Mouse (Mus musculus): ENCODE results near the gene Nav1. TPM values are rescaled to one million over a fixed set of nuclear protein-coding genes. Genes with fewer than 3 reads are reported as not detected.
A peak's percentile ranks its signal among the peaks of the same experiment; 100 is the strongest.

Gene Nav1
- total RNA-seq, 2 experiments from 2014 or later: 33.0 to 36.0 TPM

DNA sequence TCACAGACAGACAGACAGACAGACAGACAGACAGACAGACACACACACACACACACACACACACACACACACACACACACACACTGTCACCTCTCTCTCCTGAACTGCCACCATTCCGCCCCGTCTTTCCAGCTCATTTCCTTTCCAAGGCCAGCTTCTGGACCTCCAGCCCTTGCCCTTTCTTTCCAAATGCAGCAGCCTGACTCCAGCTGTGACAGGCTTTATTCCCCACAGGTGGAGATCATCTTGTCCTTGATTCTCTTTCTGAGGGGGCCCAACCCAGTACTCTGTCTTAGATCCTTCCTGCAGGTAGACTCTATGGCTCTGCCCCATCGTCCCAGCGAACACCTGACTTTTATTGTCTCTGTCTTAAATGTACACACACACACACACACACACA lies 53.5 kb downstream of the Nav1 start:
- DNase-seq (ENCODE audit: low spot score in 2 of 2): no peak

DNA sequence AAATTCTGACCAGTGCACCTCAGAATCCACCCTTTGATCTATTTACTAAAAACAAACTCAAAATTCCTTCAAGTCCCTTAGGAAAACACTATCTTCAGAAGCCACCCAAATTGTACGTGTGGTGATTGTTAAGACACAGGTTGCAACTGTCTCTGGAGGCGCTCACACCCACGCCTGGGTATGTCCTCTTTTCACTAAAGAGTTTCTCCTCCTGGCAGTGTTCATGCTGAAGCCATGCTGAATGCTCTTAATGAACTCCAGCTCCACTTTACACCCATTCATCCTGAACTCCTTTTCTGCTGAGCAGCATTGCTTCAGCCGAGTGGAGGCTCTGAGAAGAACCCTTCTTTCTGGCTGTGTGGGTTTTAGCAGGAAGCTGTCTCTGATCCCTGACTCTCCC lies 53.9 kb downstream of the Nav1 start:
- DNase-seq (ENCODE audit: low spot score in 2 of 2): no peak

DNA sequence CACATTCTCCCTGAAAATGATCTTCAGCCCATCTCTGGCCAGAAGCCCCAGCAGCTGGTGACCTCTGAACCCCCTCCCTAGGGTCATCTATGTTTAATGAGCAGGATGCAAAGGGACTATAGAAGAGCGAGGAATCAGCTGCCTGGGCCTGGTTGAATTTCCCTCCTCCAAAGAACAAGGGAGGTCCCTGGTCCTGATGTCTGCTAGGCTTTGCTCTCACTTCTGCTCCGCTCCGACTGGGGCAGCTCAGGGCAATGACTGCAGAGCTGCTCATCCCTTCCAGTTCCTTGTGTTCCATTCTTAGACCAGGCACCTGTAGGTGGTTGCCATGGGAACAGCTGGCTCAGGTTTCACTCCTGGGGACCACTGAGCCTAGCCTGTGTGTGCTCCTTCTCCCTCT lies 56.2 kb downstream of the Nav1 start:
- DNase-seq (ENCODE audit: low spot score in 2 of 2): no peak

DNA sequence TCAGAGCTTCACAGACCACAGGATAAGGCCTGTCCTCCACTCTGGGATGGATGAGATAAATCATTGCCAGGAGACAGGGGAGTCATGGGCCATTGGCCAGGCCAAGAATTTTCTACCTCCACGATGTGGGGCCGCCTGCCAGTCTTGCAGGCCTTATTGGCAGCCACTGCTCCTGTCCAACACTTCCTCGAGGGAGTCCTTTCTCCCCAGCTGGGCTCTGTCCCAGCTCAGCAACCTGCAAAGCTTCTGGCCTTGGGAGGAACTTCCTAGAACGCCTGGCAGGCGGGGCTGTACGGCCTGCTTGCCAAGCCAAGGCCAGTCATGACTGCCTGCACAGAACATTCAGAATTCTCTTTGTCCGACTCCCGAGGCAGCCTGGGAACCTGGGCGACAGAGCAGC lies 58.3 kb downstream of the Nav1 start:
- DNase-seq (ENCODE audit: low spot score in 2 of 2): peak in 1 of 2 experiments; percentile 66

DNA sequence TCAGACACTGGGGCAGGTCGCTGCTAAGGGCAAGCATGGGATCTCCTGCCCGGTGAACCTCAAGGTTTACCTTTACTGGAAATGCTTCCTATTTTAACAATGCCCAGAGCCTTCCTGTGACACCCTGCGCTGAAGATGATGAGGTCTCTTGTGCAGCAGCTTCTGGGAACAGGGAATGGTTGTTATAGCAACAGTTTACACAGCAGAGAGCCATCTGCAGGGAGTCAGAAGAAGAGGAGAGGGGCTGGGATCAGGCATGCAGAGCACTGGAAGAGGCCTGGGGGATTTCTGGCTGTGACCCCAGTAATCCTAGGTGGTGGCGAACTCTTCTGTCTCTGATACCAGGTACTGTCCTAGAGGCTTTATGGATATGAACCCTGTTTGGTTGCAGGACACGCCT lies 61.0 kb downstream of the Nav1 start:
- no peak for DNase-seq (ENCODE audit: low spot score in 2 of 2)

DNA sequence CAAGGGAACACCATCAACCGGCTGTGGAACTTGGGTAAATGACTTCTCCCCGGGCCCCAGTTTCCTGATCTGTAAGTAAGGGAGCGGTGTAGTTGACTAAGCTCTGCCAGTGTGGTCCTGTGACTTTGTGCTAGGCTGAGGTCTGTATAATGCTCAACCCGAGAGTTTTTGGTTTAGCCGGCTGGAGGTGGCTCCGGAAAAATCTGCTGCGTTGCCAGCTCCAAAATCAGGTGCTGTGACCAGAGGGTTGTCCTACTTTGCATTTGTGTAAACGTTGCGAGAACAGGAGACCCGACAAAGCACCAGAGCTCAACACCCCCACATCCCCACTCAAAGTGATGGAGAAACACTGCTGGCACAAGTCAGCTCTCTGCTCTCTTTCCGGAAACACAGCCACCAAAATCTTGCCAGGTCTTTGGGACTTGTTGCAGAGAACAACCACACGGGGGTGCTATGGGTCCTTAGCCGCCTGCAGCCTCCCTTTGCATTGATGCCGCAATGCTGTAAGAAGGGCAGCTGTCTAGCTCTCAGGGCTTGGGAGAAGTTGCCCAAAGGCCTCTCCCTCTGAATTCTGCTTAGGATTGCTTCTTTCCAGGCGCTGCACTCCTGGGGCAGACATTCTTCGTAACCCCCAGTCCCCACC lies 62.5 kb downstream of the Nav1 start:
- DNase-seq (ENCODE audit: low spot score in 2 of 2): peak; percentile 78 to 86

DNA sequence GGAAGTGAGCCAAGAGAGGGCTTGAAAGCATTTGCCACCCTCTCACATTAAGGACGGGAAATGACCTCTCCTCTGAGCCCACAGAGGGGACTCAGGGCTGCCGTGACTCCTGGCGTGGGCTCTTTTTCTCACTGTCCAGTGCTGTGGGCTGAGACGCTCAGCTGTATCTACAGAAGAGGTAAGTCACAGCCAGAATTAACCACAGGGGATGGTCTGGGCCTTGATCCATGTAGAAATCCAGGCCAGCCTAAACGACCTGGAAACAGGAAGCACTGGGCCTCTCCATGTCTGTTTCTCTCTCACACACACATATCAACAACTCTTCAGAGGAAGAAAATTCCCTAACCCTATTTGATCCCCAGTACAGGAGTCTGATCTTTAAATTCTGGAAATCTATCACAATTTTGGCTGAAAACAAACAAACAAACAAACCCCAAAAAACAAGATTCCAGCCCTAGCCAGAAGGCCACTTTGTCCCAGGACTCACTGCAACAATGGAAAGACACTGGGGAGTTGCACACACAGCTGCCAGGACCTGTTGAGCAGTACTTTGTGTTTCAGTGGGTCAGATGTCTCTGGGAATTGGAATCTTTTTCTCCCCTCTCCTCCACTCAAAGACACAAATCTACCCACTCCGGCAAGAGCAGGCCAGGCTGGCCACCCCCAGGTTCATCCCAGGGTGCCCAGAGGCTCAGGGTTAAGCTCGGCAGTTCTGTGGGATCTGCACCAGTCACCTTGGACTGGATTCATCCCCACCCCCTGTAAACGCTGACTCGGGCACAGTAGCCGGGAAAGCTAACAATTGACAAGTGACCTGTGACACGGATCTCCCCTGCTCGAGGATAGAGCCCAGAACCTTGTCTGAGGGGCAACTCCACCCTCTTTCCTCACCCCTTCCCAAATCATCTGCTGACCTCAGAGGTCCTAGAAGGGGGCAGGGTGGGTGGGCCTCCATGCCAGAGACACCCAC lies 64.0 kb downstream of the Nav1 start:
- peak in 1 of 2 experiments; percentile 54 for DNase-seq (ENCODE audit: low spot score in 2 of 2)

DNA sequence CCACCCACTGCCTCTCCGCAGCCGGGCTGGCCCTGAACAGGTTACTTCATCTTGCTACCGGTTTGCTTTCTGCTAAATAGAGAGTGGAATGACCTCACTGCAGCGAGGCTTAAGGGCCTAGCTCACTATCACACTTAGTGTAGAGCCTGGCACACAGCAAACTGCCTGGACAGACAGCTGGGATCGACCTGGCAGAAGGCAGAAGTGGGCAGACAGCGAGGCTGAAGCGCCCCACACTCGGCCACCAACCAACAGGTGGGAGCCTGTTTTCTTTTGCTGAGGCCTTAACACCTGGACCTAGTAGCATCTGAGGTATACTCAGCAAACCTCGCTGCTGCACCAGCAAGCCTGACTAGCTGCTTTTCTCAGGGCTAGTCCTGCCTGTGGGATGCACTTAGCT lies 65.0 kb downstream of the Nav1 start:
- no peak for DNase-seq (ENCODE audit: low spot score in 2 of 2)

DNA sequence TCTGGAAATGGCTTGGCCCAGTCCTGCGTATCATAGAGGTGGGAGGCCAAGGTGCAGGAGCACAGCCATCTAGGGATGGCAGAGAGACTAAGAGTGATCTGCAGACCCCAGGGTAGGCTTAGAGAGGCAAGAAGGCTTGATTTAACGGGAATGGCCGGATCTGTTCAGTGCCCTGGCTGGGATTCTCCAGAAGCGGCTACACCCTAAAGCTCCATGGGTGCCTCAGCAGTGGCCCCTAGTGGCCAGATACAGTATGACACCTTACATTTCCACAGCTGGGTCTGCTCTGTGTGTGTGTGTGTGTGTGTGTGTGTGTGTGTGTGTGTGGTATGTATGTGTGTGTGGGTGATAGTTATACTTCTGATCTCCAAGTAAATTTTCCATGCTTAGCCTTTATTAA lies 66.8 kb downstream of the Nav1 start:
- DNase-seq (ENCODE audit: low spot score in 2 of 2): peak; percentile 83 to 90

DNA sequence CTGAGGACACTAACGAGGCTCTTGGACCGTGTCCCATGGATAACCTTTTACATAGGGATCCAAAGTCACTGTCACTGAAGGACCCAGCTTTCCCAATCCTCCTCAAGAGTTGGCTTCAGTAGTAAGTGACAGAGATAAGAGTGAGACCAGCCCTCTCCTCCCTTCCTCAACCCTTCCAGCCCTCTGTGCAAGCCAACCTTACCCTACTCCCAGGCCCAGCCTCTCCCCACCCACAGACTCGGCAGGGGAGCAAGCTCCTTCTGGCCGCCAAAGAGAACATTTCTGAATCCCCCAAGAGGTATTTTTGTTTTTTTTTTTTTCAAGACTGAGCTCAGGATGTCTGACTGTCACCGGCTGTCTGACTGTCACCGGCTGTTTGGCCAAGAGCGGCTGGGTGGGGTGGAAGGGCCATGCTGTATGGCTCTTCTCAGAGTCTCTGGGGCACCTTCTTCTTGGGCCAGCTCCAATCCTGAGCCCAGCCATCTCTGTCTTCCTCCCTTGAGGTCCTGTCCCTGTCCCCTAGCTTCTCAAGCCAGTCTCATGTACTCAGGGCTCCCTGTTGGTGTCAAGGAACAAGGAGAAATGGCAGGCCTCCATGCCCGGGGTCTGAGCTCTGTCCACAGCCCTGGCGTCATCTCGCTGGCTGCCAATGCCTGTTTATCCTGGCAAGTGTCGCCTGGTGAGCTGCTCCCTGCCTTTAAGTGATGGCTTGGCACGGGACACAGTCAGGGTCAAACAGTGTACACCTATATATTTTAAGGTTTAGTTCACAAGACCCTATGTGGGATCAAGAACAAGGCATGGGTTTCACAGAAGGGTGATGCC lies 68.4 kb downstream of the Nav1 start:
- DNase-seq (ENCODE audit: low spot score in 2 of 2): no peak

DNA sequence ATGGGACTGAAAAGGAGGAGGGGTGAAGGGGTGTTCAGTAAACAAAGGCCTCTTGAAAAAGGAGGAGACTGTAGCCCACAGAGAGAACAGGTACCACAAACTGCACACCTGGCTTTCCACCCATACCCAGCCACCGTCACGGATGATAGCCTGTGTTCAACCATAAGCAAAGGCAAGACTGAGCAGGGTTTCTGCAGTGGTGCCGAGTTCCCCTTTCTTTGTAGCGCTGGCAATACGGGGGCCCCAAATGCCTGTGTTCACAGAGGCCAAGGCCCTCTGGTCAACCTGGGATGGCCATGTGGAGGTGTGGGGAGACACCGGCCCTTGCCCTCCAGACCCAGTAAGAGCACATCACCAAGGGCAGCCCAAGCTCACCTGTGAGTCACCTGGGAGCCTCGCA lies 70.3 kb downstream of the Nav1 start:
- DNase-seq (ENCODE audit: low spot score in 2 of 2): no peak

DNA sequence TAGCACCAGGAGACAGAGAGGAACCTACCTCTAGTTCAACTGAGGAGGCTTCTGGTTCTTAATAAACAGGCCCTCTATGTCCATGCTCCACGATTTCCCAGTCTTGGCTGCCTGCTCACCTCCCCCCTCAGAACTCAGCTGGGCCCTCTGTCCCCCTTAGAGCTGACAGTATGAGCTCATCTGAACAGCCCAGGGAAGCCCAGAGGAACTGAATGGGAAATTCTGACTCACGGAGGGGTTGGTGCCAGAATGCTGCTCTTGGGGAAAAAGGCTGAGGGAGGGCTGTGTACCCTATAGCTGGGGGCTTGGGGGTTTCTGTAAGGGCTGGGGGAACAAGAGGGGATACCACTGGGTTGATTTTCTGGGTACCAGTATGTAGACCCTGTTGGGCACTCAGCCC lies 70.8 kb downstream of the Nav1 start:
- DNase-seq (ENCODE audit: low spot score in 2 of 2): no peak

DNA sequence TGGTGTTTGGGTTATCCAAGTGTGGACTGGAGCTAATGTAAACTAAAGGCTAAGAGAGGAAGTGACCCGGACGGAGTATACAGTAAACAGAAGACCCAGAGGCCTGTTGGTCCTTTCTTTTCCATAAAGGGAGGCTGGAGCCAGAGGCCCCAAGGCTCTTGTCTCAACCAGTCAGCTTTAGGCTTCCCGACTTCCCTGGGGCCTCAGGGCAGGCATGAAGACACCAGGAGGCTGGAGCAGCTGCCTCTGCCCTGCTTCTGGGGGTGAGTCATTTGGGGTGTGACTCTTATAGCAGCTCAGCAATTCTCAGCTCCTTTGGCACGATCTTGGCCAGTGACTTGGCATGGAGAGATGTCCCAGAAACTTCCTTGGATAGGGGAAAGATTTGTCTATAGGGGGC lies 71.8 kb downstream of the Nav1 start:
- no peak for DNase-seq (ENCODE audit: low spot score in 2 of 2)

DNA sequence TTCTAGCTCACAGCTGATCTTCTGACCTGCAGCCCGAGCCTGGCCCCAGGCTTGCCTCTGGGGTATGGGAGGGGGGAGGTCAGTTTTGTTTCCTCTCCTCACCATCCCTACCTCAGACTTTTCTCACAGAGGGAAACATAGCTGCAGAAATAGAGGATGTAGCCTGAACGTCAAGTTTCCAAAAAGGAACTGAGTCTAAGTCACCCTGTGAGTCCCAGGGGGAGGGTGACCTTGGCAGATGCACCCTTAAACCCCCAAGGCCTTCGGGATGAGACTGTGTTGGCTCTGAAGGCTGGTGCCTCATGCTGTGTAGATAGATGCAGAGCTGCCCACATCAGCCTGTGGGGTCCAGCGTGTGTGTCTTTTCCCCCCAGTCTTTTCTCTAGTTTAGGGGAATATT lies 72.3 kb downstream of the Nav1 start:
- no peak for DNase-seq (ENCODE audit: low spot score in 2 of 2)

DNA sequence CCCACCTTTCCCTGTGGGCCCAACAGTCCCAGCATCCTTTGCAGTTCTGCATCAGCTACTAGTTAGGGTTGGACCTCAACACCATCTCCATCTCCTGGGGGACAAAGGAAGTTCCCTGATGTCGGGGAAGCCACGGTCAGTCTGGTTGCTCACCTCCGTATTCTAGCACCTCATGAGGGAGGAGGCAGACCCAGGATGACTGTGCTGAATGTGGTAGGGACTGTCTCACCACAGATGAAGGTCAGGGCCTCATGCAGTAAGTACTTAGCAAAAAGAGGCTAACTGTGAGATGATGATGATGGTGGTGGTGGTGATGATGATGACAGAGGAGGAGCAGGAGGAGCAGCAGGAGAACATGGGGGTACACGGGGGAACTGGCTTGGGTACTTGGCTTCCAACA lies 73.0 kb downstream of the Nav1 start:
- DNase-seq (ENCODE audit: low spot score in 2 of 2): no peak

DNA sequence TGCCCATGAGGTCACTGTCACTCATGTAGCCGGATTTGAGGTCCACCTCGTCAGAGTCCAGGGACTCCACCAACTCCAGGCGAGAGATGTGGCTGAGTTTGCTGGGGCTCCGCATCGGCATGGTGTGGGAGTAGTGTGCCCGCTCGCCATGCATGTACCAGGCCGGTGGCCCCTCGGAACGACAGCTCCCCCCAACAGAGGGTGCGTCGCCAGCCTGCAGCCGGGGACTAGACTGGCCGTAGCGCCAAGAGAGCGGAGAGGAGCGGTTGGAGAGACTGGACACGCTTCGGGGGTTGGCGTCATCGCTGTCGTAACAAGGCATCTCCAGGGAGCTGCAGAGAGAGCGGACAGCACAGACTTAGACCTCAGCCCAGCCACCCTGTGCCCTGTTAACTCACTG lies 74.7 kb downstream of the Nav1 start:
- no peak for DNase-seq (ENCODE audit: low spot score in 2 of 2)

DNA sequence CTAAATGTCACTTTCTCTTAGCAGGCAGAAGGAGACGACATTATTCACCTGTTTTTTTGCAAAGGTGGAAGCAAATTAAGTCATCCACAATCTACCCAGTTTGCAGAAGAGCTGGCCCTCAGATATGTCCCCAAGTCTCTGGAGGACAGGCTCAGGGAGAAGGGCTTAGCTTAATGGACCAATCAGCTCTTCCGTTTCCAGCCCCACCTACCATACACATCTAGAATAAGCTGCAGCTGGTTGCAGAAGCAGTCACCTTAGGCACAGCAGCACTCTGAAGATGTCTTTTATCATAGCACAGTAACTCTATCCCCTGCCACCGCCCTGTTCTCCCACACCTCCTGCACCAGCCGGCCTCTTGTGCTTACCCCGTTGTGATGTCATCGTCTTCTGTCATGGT lies 75.1 kb downstream of the Nav1 start:
- DNase-seq (ENCODE audit: low spot score in 2 of 2): no peak

DNA sequence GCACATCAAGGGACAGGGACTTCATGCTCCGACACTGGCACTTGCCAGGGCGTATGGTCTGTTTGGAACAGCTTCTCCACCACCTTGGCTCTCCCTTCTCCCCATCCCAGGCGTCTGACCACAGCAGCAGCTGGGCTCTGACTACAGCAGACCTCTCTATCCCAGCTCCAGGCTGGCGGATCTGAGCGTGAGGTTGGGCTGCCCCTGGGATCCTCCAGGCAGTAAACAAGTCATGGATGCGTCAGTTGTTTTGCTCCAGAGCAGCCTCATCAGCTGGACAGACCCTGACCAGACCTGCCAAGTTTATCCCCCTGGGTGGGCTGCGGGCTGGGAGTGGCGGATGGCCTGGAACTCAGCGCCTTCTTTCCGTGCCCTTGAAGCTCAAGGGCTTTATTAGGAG lies 76.0 kb downstream of the Nav1 start:
- peak; percentile 70 to 86 for DNase-seq (ENCODE audit: low spot score in 2 of 2)

DNA sequence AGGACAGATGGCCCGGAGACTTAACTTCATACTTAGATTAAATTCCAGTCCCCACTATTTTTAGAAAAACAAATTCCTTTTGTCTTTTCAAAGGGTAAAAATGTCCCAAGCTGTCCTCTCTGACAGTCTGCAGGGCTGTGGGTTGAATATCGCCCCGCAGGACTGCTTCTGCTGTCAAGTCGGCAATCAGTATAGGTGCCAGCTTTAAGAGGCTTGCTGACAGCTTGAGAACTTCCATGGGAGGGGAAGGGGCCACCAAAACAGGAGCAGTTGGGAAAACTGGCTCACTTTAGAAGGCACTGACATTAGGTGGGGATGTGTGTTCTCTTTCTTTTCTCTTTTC lies 82.6 kb downstream of the Nav1 start:
- DNase-seq (ENCODE audit: low spot score in 2 of 2): no peak

DNA sequence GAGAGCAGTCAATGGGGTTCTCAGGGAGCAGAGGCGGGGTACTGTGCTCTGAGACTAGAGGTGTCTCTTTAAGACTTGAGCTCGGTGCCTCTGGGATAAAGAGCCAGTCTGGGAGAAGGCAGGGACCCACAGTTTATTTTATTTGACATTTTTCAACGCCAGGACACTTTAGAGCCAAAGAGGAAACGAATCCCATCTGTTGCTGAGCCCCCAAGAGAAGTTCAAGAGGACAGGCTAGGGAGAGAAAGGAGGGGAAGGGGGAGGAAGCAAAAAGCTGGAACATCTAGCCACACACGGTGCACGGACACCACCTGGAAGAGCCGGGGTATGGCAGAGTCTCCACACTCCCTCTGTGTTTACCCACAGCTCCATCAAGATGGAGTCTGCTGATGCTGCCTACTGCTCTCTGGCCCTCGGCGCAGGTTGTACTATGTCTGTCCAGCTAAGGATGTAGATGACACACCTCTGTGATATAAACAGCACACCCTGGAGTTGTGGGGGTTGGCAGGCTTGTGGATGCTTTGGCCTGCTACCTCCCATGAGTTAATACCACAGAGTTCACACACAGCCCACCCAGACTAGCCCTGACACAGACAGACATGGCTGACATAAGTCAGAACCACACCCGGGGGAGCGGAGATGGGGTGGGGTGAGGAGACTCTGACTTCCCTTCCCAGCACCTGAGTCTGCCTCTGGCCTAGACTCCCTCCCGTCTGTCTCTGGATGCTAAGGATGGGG lies 83.1 kb downstream of the Nav1 start:
- DNase-seq (ENCODE audit: low spot score in 2 of 2): no peak

DNA sequence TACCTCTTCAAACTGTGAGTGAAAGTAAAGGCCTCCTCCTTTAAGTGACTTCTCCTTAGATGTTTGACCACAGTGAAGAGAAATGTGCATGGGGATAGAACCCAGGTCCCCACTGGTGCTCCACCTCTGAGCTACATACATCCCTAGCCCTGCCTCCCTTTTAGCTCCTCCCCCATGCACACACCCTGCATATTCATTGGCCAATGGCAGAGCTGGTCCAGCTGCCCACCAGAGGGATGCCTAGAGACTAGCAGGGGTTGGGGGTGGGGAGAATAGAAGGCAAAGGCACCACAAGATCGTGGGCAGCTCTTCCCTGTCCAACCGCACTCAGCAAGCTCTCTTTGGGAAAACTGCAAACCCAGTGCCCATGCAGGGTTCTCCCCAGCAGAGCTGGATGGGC lies 83.8 kb downstream of the Nav1 start:
- no peak for DNase-seq (ENCODE audit: low spot score in 2 of 2)

Data from gastrocnemius, postnatal 4 days (tissue).